Mouse (Mus musculus) olfactory bulb, adult 2 months (tissue): Measurements from ENCODE around the gene Lrat.

ENCODE experiments used
- CTCF ChIP-seq: fragments of 200-500 bp; IDR thresholded peaks from 2 replicates; pipeline ENCODE4 v1.5.1; 2012; ENCODE audit warnings: low read depth, mild to moderate bottlenecking, low read length, moderate library complexity; ENCODE audit not compliant: insufficient read depth
- POLR2A ChIP-seq: fragments of 200-500 bp; IDR thresholded peaks from 2 replicates; pipeline ENCODE4 v1.6.1; 2012; ENCODE audit warnings: mild to moderate bottlenecking, low read depth, low read length, moderate library complexity; ENCODE audit not compliant: insufficient read depth

DNA sequence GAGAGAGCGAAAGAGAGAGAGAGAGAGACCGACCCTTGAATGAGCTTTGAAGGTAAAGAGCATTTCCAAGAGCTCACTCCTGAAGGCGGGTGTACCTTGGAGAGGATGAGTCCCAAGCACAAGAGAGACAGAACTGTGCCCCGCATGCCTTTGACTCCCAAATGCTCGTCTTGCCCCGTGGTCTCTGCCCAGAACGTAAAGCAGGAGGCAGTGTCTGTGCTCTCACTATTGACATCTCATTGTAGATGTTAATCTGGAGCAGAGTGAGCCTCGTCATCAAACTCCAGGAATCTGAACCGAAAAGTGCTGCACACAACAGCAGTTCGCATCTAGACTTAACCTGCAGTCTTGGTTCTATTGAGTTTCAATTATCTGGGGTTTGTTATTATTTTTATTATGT, 46.4 kb upstream of the Lrat start:
- TF ChIP-seq CTCF (no peak), POLR2A (no peak)
